Mouse (Mus musculus): ENCODE results near the gene Irf4.

DNA sequence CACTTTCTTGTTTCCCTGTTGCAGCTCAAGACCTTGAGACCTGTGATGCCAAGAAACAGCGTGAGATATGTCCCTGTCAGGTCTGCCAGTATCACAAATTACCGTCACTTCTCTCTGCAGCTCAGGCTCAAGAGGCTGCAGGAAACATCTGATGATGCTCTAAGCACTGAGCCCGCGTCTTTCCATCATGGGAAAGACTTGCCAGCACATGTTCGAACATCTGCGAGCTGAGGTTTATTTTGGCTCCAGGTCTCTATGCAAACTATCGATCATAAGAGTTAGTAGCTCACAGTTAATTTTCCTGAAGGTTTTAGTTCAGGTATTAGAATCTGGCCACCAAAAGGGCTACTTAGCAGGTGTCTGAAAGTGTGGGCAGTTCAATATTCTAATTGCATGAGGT, 34.0 kb upstream of the Irf4 start:
- TF ChIP-seq POLR2A (IDR thresholded peaks at IDR 0.05; ENCODE audit: low read depth, low read length) (no peak), CTCF (IDR thresholded peaks at IDR 0.05; ENCODE audit: extremely low read depth, insufficient read length, insufficient replicate concordance, low read depth, low read length) (no peak)

All from small intestine, adult 2 months (tissue).